Mouse (Mus musculus) frontal cortex, postnatal 10 days (tissue): ENCODE measurements at regions not wholly inside any gene's neighbourhood (a gene's known extent, or its start where the extent isn't known, plus 50 kb on each side); places are given as distances from the start of the nearest gene placed in this dataset.

Experiments used
- DNase-seq, 2 experiments: peaks; one replicate each; pipeline ENCODE4 v3.0.0; 2022; ENCODE audit warnings: low spot score in 2 of 2, mixed read lengths in 1 of 2

- DNase-seq: no peak
These were observed 58.8 kb upstream of the Fut8 start for GRCm38 (mm10) chr12:77179138-77179537.

- no peak for DNase-seq
These were observed 59.9 kb upstream of the Fut8 start for GRCm38 (mm10) chr12:77177811-77178578.

DNA sequence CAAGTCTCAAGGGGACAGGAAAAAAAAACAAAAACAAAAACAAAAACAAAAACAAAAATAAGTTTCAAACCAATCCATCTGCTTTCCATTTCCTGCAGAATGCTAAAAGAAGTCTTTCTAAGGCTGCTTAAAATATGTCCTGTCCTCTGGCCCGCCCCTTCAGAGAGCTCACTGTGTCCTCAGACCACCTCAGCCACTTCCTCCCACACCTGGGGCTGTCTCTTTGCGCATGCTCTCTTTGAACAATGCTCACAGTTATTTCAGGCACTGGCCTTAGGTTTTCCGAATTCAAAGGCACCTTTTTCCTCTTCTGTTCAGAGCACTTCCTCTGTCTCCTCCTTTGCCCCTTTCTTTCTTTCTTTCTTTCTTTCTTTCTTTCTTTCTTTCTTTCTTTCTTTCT, 60.6 kb upstream of the Fut8 start:
- DNase-seq: no peak

DNA sequence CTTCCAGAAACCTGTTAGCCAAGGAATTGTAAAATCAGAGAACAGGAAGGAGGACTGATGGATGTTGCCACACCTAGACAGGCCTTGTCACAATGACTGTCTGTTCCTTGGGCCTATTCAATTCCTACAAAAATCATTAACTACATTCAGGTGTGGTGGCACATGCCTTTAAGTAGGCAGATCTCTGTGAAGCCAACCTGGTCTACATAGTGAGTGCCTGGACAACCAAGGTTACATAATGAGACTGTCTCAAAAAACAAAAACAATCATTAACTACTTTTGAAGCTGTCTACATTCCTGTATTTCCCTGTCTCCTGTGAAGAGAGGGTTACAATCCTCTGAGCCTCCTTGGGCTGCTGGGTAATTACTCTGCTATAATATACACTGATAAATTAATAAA, 63.9 kb upstream of the Fut8 start:
- no peak for DNase-seq

GRCm38 (mm10) chr12:77172540-77172939, 65.4 kb upstream of the Fut8 start:
- no peak for DNase-seq

GRCm38 (mm10) chr12:77170257-77170656, 67.7 kb upstream of the Fut8 start:
- no peak for DNase-seq

- no peak for DNase-seq
These were observed 69.6 kb upstream of the Fut8 start for GRCm38 (mm10) chr12:77168367-77168766.

GRCm38 (mm10) chr12:77156698-77157097, 81.2 kb upstream of the Fut8 start:
- no peak for DNase-seq

DNA sequence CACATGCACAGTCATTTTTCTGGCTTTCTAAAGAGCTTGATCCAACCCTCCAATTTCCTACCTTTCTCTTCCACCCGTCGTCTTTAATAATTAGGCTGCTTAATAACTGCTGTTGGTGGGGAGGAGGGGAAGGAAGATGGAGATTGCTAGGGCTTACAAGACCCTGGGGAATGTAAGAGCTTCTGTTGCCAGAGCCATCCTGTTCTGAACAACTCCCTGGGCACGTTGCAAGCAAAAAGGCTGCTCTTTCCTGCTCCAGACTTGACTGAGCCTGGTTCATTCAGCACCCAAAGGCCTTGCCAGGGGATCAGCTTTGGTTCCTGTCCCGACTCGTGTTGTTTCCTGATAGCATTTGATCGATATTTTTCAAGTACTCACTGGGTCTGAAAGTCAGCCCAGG, 82.3 kb upstream of the Fut8 start:
- no peak for DNase-seq

- DNase-seq: no peak
These were observed 86.5 kb upstream of the Fut8 start for GRCm38 (mm10) chr12:77151471-77151870.

DNA sequence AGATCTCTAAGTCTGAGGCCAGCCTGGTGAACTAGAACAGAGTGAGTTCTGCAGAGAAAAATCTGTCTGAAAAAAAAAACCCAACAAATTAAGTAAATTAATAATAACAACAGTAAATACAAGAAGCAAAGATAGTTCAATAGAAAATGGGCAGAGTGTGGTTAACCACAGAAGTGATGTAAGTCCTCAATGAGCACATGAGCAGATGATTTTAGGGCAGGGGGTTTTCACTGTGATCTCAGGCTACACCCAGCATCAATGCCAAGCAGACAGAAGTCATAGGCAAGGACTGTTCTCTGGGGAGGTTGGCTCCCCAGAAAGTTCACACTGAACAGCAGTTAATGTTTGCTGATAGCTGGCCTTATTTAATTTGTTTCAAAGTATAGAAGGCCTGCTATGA, 88.1 kb upstream of the Fut8 start:
- DNase-seq: no peak

DNA sequence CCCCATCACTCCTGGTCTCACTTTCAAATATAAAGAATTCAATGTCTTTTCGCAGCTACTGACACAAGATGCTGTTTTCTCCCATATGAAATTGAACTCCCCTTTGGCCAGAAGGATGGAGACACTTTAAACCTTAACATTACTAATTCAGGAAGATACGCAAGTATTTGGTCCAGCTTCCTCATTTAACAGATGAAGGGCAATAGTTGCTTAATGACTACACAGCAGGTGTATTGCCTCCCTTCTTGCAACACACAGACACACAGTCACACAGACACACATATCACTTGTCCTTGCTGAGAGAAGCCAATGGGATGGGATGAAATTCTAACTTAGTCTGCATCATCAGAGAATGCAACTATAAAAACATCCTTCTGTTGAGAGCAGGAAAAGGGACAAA, 89.8 kb upstream of the Fut8 start:
- DNase-seq: no peak

DNA sequence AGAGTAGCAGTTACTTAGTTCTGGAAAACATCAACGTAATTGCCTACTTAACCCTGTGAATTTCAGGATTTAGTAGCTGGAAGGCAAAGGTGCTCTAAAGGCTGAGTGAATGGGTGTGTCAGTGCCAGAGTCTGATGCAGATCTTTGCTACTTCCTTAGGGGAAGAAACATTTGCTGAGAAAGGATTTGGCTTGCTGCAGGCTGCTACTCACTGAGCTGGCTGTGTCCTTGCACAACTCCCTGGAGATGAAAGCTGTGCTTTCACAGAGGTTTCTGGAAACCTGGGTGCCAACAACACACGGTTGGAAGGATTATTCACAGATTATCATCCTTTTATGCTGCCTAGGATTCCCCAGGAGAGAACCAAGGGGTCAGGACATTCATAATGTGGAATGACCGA, 94.0 kb upstream of the Fut8 start:
- DNase-seq: no peak

- DNase-seq: no peak
These were observed 94.4 kb upstream of the Fut8 start for GRCm38 (mm10) chr12:77143521-77143920.

DNA sequence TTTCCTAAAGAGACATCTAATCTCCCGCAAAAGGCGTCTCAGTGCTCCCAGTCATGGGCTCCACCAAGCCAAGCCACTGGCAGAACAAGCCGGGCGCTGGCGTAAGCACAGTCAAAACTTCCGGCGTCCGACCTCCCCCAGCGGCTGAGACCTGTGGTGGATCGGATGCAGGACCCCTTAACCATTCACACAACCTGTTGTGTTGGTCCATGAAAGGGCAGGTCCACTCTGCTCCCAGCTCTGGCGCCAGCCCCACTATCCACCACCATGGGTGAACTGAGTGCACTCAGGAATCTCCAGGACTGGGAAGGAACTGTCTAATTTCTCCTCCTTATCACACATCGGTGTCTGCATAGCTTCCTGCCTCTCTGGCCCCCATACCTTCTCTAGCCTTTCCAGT, 94.8 kb upstream of the Fut8 start:
- DNase-seq: no peak

GRCm38 (mm10) chr12:77142224-77142623, 95.7 kb upstream of the Fut8 start:
- DNase-seq: no peak

- no peak for DNase-seq
These were observed 96.4 kb upstream of the Fut8 start for GRCm38 (mm10) chr12:77141260-77142201.

DNA sequence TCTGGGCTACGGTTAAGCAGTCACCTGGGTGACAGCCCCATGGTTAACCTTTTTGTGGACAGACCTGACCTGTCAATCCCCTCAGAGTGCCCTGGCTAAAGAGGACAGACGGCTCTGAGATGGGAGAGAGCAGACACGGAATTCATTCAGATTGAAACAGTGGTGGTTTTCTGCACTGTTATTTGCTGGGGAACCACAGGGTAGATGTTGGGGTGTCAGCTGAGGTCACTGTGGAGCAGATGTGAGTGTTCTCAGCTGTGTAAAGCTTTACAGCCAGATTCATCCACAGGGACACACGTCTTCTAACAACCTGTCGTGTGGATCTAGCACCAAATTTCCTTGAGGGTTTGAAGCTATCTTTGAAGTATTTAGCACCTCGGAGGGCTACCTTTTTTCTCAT, 97.3 kb upstream of the Fut8 start:
- DNase-seq: no peak

DNA sequence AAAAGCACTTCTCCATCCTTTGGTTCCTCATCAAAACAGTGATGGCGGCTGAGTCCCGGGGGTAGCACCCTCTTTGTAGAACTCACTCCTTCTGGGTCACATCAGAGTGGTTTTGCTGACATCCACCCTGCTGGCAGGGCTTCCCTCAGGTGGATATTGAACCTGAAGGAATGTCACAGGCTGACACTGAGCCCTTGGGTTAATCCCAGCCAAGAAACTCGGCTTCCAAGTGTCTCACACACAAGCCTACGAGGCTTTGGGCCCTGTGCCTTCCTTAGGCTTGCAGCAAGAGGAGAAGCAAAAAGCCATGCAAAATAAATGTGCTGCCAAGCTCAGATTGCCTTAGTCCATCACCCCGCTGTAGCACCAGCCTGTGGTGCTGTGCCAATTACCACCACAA, 97.8 kb upstream of the Fut8 start:
- no peak for DNase-seq

GRCm38 (mm10) chr12:77139718-77140117, 98.2 kb upstream of the Fut8 start:
- DNase-seq: no peak

DNA sequence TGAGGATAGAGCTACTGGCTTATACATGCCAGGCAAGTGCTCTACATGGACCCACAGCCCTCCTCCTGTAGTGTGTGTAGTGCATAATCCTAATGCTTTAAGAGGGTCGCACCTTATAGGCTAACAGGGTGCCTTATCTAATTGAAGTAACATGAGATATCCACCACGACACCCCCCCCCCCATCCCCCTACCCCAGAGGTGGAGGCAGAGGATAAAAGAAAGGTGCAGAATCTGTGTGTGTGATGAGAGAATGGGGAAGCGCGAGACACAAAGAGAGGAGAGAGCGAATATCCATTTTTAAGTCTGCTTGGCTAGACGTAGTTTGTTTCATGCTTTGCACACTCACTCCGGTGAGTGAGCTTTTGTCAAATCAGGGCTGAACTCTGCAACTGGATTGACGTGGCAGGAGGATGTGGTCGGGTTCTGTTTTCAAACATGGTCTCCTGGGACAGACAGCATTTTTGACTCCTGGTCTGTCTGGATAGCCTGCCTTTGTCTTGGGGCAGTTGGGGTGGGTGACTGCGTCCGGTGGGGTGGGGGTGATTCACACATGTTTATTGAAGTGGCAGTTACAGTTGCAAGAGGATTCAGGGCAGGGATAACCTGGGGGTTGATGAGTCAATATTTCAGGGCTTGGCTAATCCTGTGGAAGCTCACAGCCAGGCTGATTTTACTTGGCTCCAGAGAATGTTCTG, 99.3 kb upstream of the Fut8 start:
- no peak for DNase-seq

GRCm38 (mm10) chr12:77137291-77137830, 100.6 kb upstream of the Fut8 start:
- no peak for DNase-seq
